Mouse (Mus musculus): ENCODE results near the gene Unc5a. TPM values are rescaled to one million over a fixed set of nuclear protein-coding genes. Genes with fewer than 3 reads are reported as not detected.

Unc5a gene
- total RNA-seq, 2 experiments from 2014 or later, result 109 to 110 TPM

Other genes starting within 250 kb of the Unc5a start
- gene Cdhr2, start 247.9 kb upstream of the Unc5a start, total RNA-seq (2021), result under 1 TPM; 0.12 to 0.18 TPM
- 100 to 1,000 TPM; 149 to 150 TPM for gene Gprin1, start 199.5 kb upstream of the Unc5a start, total RNA-seq (2021)
- gene Sncb, start 182.8 kb upstream of the Unc5a start, total RNA-seq (2021), result 100 to 1,000 TPM; 564 TPM
- under 1 TPM; 0.35 to 0.62 TPM for gene Eif4e1b, start 165.4 kb upstream of the Unc5a start, total RNA-seq (2021)
- gene Tspan17, start 160.0 kb upstream of the Unc5a start, total RNA-seq (2021), result 10 to 100 TPM; 85.8 to 95.7 TPM
- gene Hk3, start 72.0 kb downstream of the Unc5a start, total RNA-seq (2021), result 1 to 10 TPM; 1.4 TPM
- 10 to 100 TPM; 18.8 to 19.7 TPM for gene Uimc1, start 150.9 kb downstream of the Unc5a start, total RNA-seq (2021)
- 10 to 100 TPM; 48.8 to 51.2 TPM for gene Zfp346, start 155.9 kb downstream of the Unc5a start, total RNA-seq (2021)
- gene Gm17617, start 184.1 kb downstream of the Unc5a start, total RNA-seq (2021), result not detected
- gene Fgfr4, start 203.2 kb downstream of the Unc5a start, total RNA-seq (2021), result under 1 TPM; 0.18 to 0.45 TPM

Data from layer of hippocampus, postnatal 14 days (tissue).